Mouse (Mus musculus) heart, embryonic 13.5 days (tissue): Measurements from ENCODE around the gene Krt25. TPM values are rescaled to one million over a fixed set of nuclear protein-coding genes. Genes with fewer than 3 reads are reported as not detected.

Source experiments
- ATAC-seq: fragments of 200-750 bp; cut with Nextera tagmentation; 2 replicates; pipeline ENCODE4 v1.8.0; 2017; ENCODE audit warnings: moderate TSS enrichment; ENCODE audit not compliant: insufficient number of reproducible peaks, low FRiP score, low TSS enrichment; ENCODE audit errors: extremely low read depth
- H3K27ac ChIP-seq: fragments of 300-500 bp; sonication (generic); replicated peaks from 2 replicates; pipeline ENCODE4 v1.5.1; 2015; ENCODE audit warnings: moderate library complexity, mild to moderate bottlenecking, inconsistent platforms
- H3K27me3 ChIP-seq: fragments of 300-500 bp; sonication (generic); replicated peaks from 2 replicates; pipeline ENCODE4 v1.6.1; 2015; ENCODE audit warnings: mild to moderate bottlenecking, inconsistent platforms
- H3K36me3 ChIP-seq: fragments of 300-500 bp; sonication (generic); 2 replicates; pipeline ENCODE4 v1.6.1; 2015; ENCODE audit warnings: mild to moderate bottlenecking, inconsistent platforms
- H3K4me1 ChIP-seq: fragments of 300-500 bp; sonication (generic); 2 replicates; pipeline ENCODE4 v1.6.1; 2015; ENCODE audit warnings: inconsistent platforms
- H3K4me2 ChIP-seq: fragments of 300-500 bp; sonication (generic); 2 replicates; pipeline ENCODE4 v1.6.1; 2015; ENCODE audit warnings: inconsistent platforms, mild to moderate bottlenecking, moderate library complexity
- H3K4me3 ChIP-seq: fragments of 300-500 bp; sonication (generic); 2 replicates; pipeline ENCODE4 v1.5.1; 2015; ENCODE audit warnings: moderate library complexity, mild to moderate bottlenecking, inconsistent platforms
- H3K9ac ChIP-seq: fragments of 300-500 bp; sonication (generic); 2 replicates; pipeline ENCODE4 v1.6.1; 2015; ENCODE audit warnings: inconsistent platforms, mild to moderate bottlenecking, moderate library complexity
- H3K9me3 ChIP-seq: fragments of 300-500 bp; sonication (generic); 2 replicates; pipeline ENCODE4 v1.6.1; 2016; ENCODE audit warnings: inconsistent platforms
- WGBS: fragments of 180-500 bp; shearing (Covaris S2); methylation state at CpG from one replicate; pipeline ENCODE4 v1.1.7; 2015; ENCODE audit warnings: mixed read lengths; 5-methylcytosine and 5-hydroxymethylcytosine counted together
- polyA plus RNA-seq: library from polyadenylated mRNA; unstranded; fragments of >200 nt; fragmentation: Nextera tagmentation; extraction: Ambion mirVana; gene quantifications from 2 replicates; pipeline ENCODE4 v1.2.1, GENCODE M21; 2015

The Krt25 gene
- polyA plus RNA-seq = 0.08 TPM in 1 of 2 replicates, not detected in the other

- no peaks in the 10 kb centered on the region for H3K9me3 ChIP-seq
- H3K4me3 ChIP-seq = no peak within 1 kb of the TSS
- H3K4me2 ChIP-seq = no peak within 1 kb of the TSS
- H3K27me3 ChIP-seq = peaks cover 3% of the 10 kb centered on the region; the same call in 1 of the 2 replicates
- no peaks in the 10 kb centered on the region for H3K36me3 ChIP-seq
- H3K4me1 ChIP-seq = 0 out of 2 replicates have a peak, but pooled peaks cover 4% of the 10 kb centered on the region
- ATAC-seq = no peak
- no peak within 1 kb of the TSS for H3K9ac ChIP-seq
- 86% methylated on average over 11 of the region's 11 CpGs for WGBS
- no peak within 1 kb of the TSS for H3K27ac ChIP-seq
Measured at GRCm38 (mm10) chr11:99322851-99323250, at the start of gene Krt25. Gene Krt25 (minus strand): TSS chr11:99322951.

GRCm38 (mm10) chr11:99369853-99370451, 47.2 kb upstream of the Krt25 start:
- H3K4me1 ChIP-seq = no peaks in the 10 kb centered on the region
- no peaks in the 10 kb centered on the region for H3K9me3 ChIP-seq
- no peaks in the 10 kb centered on the region for H3K36me3 ChIP-seq
- H3K27ac ChIP-seq = no peak overlapping the region
- H3K4me2 ChIP-seq = no peak overlapping the region
- no peak for ATAC-seq
- WGBS = 72% methylated on average over 8 of the region's 8 CpGs
- peaks cover 48% of the 10 kb centered on the region for H3K27me3 ChIP-seq
- H3K4me3 ChIP-seq = no peak overlapping the region
- no peak overlapping the region for H3K9ac ChIP-seq

- Histone ChIP-seq H3K9me3 (no peaks in the 10 kb centered on the region), H3K27me3 (peaks cover 48% of the 10 kb centered on the region), H3K36me3 (no peaks in the 10 kb centered on the region), H3K9ac (no peak overlapping the region), H3K4me1 (no peaks in the 10 kb centered on the region), H3K27ac (no peak overlapping the region), H3K4me2 (no peak overlapping the region), H3K4me3 (no peak overlapping the region)
- ATAC-seq = no peak
- WGBS = 8% methylated on average over 3 of the region's 3 CpGs
Measured at GRCm38 (mm10) chr11:99369229-99369628, 46.5 kb upstream of the Krt25 start.

- no peak for ATAC-seq
- Histone ChIP-seq H3K4me3 (no peak overlapping the region), H3K4me1 (no peaks in the 10 kb centered on the region), H3K36me3 (no peaks in the 10 kb centered on the region), H3K27ac (no peak overlapping the region), H3K4me2 (no peak overlapping the region), H3K9ac (no peak overlapping the region), H3K27me3 (peaks cover 41% of the 10 kb centered on the region), H3K9me3 (no peaks in the 10 kb centered on the region)
- WGBS = 34% methylated on average over 10 of the region's 10 CpGs
Measured at GRCm38 (mm10) chr11:99366791-99367190, 44.0 kb upstream of the Krt25 start.

GRCm38 (mm10) chr11:99364412-99364811, 41.7 kb upstream of the Krt25 start:
- Histone ChIP-seq H3K36me3 (no peaks in the 10 kb centered on the region), H3K4me3 (no peak overlapping the region), H3K4me2 (no peak overlapping the region), H3K4me1 (no peaks in the 10 kb centered on the region), H3K9me3 (no peaks in the 10 kb centered on the region), H3K27me3 (peaks cover 37% of the 10 kb centered on the region), H3K27ac (no peak overlapping the region), H3K9ac (no peak overlapping the region)
- 22% methylated on average over 9 of the region's 9 CpGs for WGBS
- ATAC-seq = no peak

GRCm38 (mm10) chr11:99361423-99361822, 38.7 kb upstream of the Krt25 start:
- no peak overlapping the region for H3K4me3 ChIP-seq

DNA sequence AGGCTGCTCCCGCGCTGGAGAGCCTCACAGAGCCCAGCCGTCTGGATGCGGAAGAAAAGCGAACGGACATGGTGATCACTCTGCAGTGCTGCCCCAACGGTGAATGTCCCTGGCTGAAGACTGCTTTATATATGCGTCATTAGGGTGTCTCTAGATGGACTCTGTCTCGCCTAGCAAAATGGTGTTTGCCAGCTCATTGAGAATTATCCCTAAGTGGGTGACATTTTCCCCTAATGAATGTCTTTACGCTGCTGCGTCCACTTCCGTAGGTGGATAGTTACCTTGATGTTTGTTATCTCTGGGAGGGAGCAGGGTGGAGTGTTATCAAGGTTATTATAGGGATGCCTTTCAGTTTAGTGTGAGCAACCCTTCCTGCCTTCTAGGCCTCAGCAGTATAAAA, 28.3 kb upstream of the Krt25 start, which contains the start of gene Krt27:
Gene Krt27, minus strand, starts transcription at position 101 of the 400 bp plus-strand sequence.
- no peak for ATAC-seq
- H3K4me2 ChIP-seq = no peak within 1 kb of the TSS
- peaks cover 22% of the 10 kb centered on the region for H3K27me3 ChIP-seq
- H3K36me3 ChIP-seq = no peaks in the 10 kb centered on the region
- no peak within 1 kb of the TSS for H3K27ac ChIP-seq
- H3K9me3 ChIP-seq = no peaks in the 10 kb centered on the region
- 71% methylated on average over 12 of the region's 12 CpGs for WGBS
- no peak within 1 kb of the TSS for H3K4me3 ChIP-seq
- H3K9ac ChIP-seq = no peak within 1 kb of the TSS
- H3K4me1 ChIP-seq = no peaks in the 10 kb centered on the region

More at GRCm38 (mm10) chr11:99361423-99361822, 38.7 kb upstream of the Krt25 start:
- Histone ChIP-seq H3K4me2 (no peak overlapping the region), H3K27ac (no peak overlapping the region), H3K36me3 (no peaks in the 10 kb centered on the region), H3K27me3 (peaks cover 18% of the 10 kb centered on the region), H3K4me1 (no peaks in the 10 kb centered on the region), H3K9me3 (no peaks in the 10 kb centered on the region), H3K9ac (no peak overlapping the region)
- 81% methylated on average over 8 of the region's 8 CpGs for WGBS
- no peak for ATAC-seq

DNA sequence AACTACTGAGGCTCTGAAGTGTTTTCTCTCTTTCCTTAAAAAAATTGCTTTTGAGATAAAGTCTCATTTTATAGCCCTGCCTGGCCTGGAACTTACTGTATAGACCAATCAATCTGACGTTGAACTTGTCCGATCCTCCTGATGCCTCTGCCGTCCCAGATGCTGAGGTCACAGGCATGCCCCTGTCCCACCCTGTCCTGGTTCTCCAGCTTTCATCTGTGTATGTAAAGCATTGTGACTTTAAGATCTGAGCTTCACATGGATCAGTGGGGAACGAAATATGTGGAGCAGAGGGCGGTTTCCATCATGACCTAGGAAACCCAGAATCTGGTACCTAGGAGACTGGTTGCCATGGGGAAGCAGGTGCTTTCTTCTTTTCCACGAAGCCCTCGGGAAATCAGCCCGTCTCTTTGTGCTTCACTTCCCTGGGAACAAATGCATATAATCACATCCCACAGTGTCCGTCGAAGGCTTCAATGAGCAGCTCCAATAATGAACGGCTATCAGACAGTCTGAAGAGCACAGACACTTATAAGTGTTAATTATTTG, 16.6 kb upstream of the Krt25 start:
- H3K27me3 ChIP-seq = no peaks in the 10 kb centered on the region; the same call in 1 of the 2 replicates
- H3K4me3 ChIP-seq = no peak overlapping the region
- no peaks in the 10 kb centered on the region for H3K36me3 ChIP-seq
- no peaks in the 10 kb centered on the region for H3K4me1 ChIP-seq
- H3K27ac ChIP-seq = no peak overlapping the region
- no peak overlapping the region for H3K9ac ChIP-seq
- no peaks in the 10 kb centered on the region for H3K9me3 ChIP-seq
- ATAC-seq = no peak
- 75% methylated on average over 11 of the region's 11 CpGs for WGBS
- no peak overlapping the region for H3K4me2 ChIP-seq

DNA sequence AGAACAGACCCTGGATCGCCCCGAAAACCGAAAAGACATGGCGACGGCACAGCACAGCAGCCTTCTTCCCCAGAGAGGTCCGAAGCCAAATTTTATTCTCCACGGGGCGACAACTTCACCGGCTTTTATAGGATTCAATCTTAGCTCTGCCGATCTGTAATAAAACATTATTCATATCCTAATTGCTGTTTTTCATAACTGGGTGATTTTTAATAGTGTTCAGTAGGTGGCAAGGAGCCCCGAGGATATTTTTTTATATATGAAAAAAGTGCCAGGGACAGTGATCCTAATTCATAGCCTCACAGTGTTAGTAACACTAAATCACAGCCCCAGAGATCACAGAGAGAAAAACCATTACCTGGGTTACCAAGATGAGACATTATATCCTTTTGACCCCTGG, 15.1 kb upstream of the Krt25 start, which contains the start of gene Krt26:
Gene Krt26, minus strand, starts transcription at position 101 of the 400 bp plus-strand sequence.
- H3K4me1 ChIP-seq = no peaks in the 10 kb centered on the region
- no peaks in the 10 kb centered on the region; the same call in 1 of the 2 replicates for H3K27me3 ChIP-seq
- H3K27ac ChIP-seq = no peak within 1 kb of the TSS
- H3K9me3 ChIP-seq = no peaks in the 10 kb centered on the region
- no peak for ATAC-seq
- 85% methylated on average over 11 of the region's 11 CpGs for WGBS
- H3K4me2 ChIP-seq = no peak within 1 kb of the TSS
- H3K36me3 ChIP-seq = no peaks in the 10 kb centered on the region
- H3K9ac ChIP-seq = no peak within 1 kb of the TSS
- no peak within 1 kb of the TSS for H3K4me3 ChIP-seq

DNA sequence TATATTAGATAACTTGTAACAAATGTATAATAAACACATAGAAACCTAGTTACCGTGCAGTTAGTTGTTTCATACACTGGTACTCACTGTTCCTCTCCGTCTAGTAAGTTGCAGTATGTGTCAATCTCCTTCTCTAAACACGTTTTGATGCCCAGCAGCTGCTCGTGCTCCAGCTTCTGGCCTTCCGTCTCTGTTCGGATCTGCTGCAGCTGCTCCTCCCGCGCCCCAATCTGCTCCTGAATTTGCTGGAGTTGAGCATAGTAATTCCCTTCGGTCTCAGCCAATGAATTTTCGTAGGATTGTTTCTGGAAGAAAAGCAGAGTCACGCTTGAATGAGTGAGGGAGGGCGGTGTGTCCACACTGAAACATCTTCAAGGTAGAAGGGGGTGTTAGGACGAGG, 10.7 kb upstream of the Krt25 start:
- ATAC-seq = no peak
- H3K4me2 ChIP-seq = no peak overlapping the region
- H3K36me3 ChIP-seq = no peaks in the 10 kb centered on the region
- H3K4me3 ChIP-seq = no peak overlapping the region
- no peaks in the 10 kb centered on the region for H3K4me1 ChIP-seq
- no peaks in the 10 kb centered on the region for H3K9me3 ChIP-seq
- H3K9ac ChIP-seq = no peak overlapping the region
- H3K27ac ChIP-seq = no peak overlapping the region
- H3K27me3 ChIP-seq = no peaks in the 10 kb centered on the region
- WGBS = 70% methylated on average over 13 of the region's 13 CpGs

- H3K27me3 ChIP-seq = no peaks in the 10 kb centered on the region
- no peak overlapping the region for H3K4me2 ChIP-seq
- WGBS = 49% methylated on average over 2 of the region's 2 CpGs
- no peaks in the 10 kb centered on the region for H3K9me3 ChIP-seq
- no peaks in the 10 kb centered on the region for H3K4me1 ChIP-seq
- no peak for ATAC-seq
- H3K27ac ChIP-seq = no peak overlapping the region
- no peak overlapping the region for H3K9ac ChIP-seq
- no peak overlapping the region for H3K4me3 ChIP-seq
- no peaks in the 10 kb centered on the region for H3K36me3 ChIP-seq
Measured at GRCm38 (mm10) chr11:99329655-99330054, 6.9 kb upstream of the Krt25 start.

- no peaks in the 10 kb centered on the region for H3K36me3 ChIP-seq
- H3K4me2 ChIP-seq = no peak overlapping the region
- 0 out of 2 replicates have a peak, but pooled peaks cover 4% of the 10 kb centered on the region for H3K4me1 ChIP-seq
- H3K9me3 ChIP-seq = no peaks in the 10 kb centered on the region
- peaks cover 7% of the 10 kb centered on the region; the same call in 1 of the 2 replicates for H3K27me3 ChIP-seq
- no peak overlapping the region for H3K27ac ChIP-seq
- no peak for ATAC-seq
- H3K4me3 ChIP-seq = no peak overlapping the region
- 75% methylated on average over 14 of the region's 14 CpGs for WGBS
- no peak overlapping the region for H3K9ac ChIP-seq
Measured at GRCm38 (mm10) chr11:99321094-99321493, 1.7 kb downstream of the Krt25 start.
